Comparison of ENCODE assay signal across 25 mouse cellular contexts in genomic region chr15:88229456-88229855, GRCm38 (mm10).
"Had no signal": no experiment of that assay in that cellular context is flagged by ENCODE, and none has a peak within 500 bp of the region (broad histone marks: within the 10 kb centered on the region; RNA-seq: fewer than 3 reads in every experiment).

No protein-coding gene starts in this region.

- H3K27ac ChIP-seq: gastrocnemius, adult 2 months; heart, embryonic 10.5 days; hindbrain, embryonic 10.5 days; hindbrain, embryonic 12.5 days; hindbrain, embryonic 15.5 days; intestine, embryonic 15.5 days; layer of hippocampus, adult 2 months; limb, embryonic 13.5 days; limb, embryonic 15.5 days; liver, embryonic 12.5 days; liver, embryonic 14.5 days had no signal

- H3K27me3 ChIP-seq: heart, embryonic 12.5 days; hindbrain, embryonic 12.5 days; hindbrain, embryonic 15.5 days; intestine, embryonic 15.5 days; limb, embryonic 13.5 days; limb, embryonic 15.5 days; liver, embryonic 12.5 days had no signal

- H3K4me3 ChIP-seq: gastrocnemius, adult 2 months; heart, embryonic 10.5 days; heart, embryonic 12.5 days; hindbrain, embryonic 10.5 days; hindbrain, embryonic 12.5 days; hindbrain, embryonic 15.5 days; intestine, embryonic 15.5 days; layer of hippocampus, adult 2 months; limb, embryonic 13.5 days; limb, embryonic 15.5 days; liver, embryonic 12.5 days had no signal

- H3K9ac ChIP-seq: heart, embryonic 12.5 days; hindbrain, embryonic 12.5 days; hindbrain, embryonic 15.5 days; intestine, embryonic 15.5 days; limb, embryonic 13.5 days; limb, embryonic 15.5 days; liver, embryonic 12.5 days; liver, embryonic 14.5 days had no signal

- DNase-seq: gastrocnemius, adult 2 months; gastrocnemius, postnatal 10 days; gastrocnemius, postnatal 25 days; heart, postnatal 10 days; heart, postnatal 4 days; kidney, adult 18-20 months; kidney, adult 8-10 months; kidney, postnatal 10 days; kidney, postnatal 25 days; kidney, postnatal 4 days; layer of hippocampus, adult 9-11 months; layer of hippocampus, postnatal 36 days had no signal

- H3K36me3 ChIP-seq: heart, embryonic 10.5 days; heart, embryonic 12.5 days; hindbrain, embryonic 10.5 days; hindbrain, embryonic 12.5 days; hindbrain, embryonic 15.5 days; intestine, embryonic 15.5 days; limb, embryonic 13.5 days; limb, embryonic 15.5 days; liver, embryonic 12.5 days had no signal

- H3K4me1 ChIP-seq: heart, embryonic 10.5 days; heart, embryonic 12.5 days; hindbrain, embryonic 10.5 days; hindbrain, embryonic 12.5 days; hindbrain, embryonic 15.5 days; intestine, embryonic 15.5 days; limb, embryonic 13.5 days; limb, embryonic 15.5 days; liver, embryonic 12.5 days had no signal

- ATAC-seq: inflammation-experienced regulatory T-cells, adult 6 months; intestine, embryonic 15.5 days; intestine, postnatal 0 days; liver, embryonic 12.5 days had no signal
